Mouse (Mus musculus): ENCODE data around the gene Ppef1. TPM values are rescaled to one million over a fixed set of nuclear protein-coding genes. Genes with fewer than 3 reads are reported as not detected.

Ppef1 gene
- polyA plus RNA-seq, 1 experiment: 0.13 TPM

GRCm38 (mm10) chrX:160609849-160610248 lies 125.7 kb downstream of the Ppef1 start:
- WGBS: 50% methylated on average over 3 of the region's 3 CpGs
- Histone ChIP-seq H3K27me3 (ENCODE audit: control insufficient read depth, insufficient read depth, low read length) (no peaks in the 10 kb centered on the region), H3K4me3 (replicated peaks; ENCODE audit: insufficient read depth, low read depth, low read length) (no peak overlapping the region), H3K4me1 (ENCODE audit: control insufficient read depth, insufficient read depth, low read length) (no peaks in the 10 kb centered on the region), H3K27ac (ENCODE audit: insufficient read depth, low read length) (no peak overlapping the region)
- no peak for TF ChIP-seq POLR2A (IDR thresholded peaks at IDR 0.05; ENCODE audit: borderline replicate concordance, insufficient read depth, low read length)
- peak; percentile 44 for TF ChIP-seq CTCF (IDR thresholded peaks at IDR 0.05; ENCODE audit: borderline replicate concordance, insufficient read depth, low read depth, low read length)
- DNase-seq: no peak

GRCm38 (mm10) chrX:160603981-160604541 lies 131.5 kb downstream of the Ppef1 start:
- Histone ChIP-seq H3K4me1 (ENCODE audit: control insufficient read depth, insufficient read depth, low read length) (peaks cover 12% of the 10 kb centered on the region), H3K27ac (ENCODE audit: insufficient read depth, low read length) (no peak overlapping the region), H3K27me3 (ENCODE audit: control insufficient read depth, insufficient read depth, low read length) (no peaks in the 10 kb centered on the region), H3K4me3 (replicated peaks; ENCODE audit: insufficient read depth, low read depth, low read length) (no peak overlapping the region)
- no peak for TF ChIP-seq POLR2A (IDR thresholded peaks at IDR 0.05; ENCODE audit: borderline replicate concordance, insufficient read depth, low read length)
- no peak for TF ChIP-seq CTCF (IDR thresholded peaks at IDR 0.05; ENCODE audit: borderline replicate concordance, insufficient read depth, low read depth, low read length)
- 33% methylated on average over 6 of the region's 6 CpGs for WGBS
- peak in 1 of 2 experiments; percentile 44 for DNase-seq

- TF ChIP-seq CTCF (IDR thresholded peaks at IDR 0.05; ENCODE audit: borderline replicate concordance, insufficient read depth, low read depth, low read length) (no peak), POLR2A (IDR thresholded peaks at IDR 0.05; ENCODE audit: borderline replicate concordance, insufficient read depth, low read length) (no peak)
- Histone ChIP-seq H3K4me1 (ENCODE audit: control insufficient read depth, insufficient read depth, low read length) (peaks cover 20% of the 10 kb centered on the region), H3K27me3 (ENCODE audit: control insufficient read depth, insufficient read depth, low read length) (no peaks in the 10 kb centered on the region), H3K4me3 (replicated peaks; ENCODE audit: insufficient read depth, low read depth, low read length) (no peak overlapping the region), H3K27ac (ENCODE audit: insufficient read depth, low read length) (no peak overlapping the region)
- DNase-seq: no peak
- WGBS: 89% methylated on average over 2 of the region's 2 CpGs
These were observed 132.2 kb downstream of the Ppef1 start for GRCm38 (mm10) chrX:160603316-160603715.

- TF ChIP-seq POLR2A (IDR thresholded peaks at IDR 0.05; ENCODE audit: borderline replicate concordance, insufficient read depth, low read length) (no peak), CTCF (IDR thresholded peaks at IDR 0.05; ENCODE audit: borderline replicate concordance, insufficient read depth, low read depth, low read length) (no peak)
- Histone ChIP-seq H3K27me3 (ENCODE audit: control insufficient read depth, insufficient read depth, low read length) (no peaks in the 10 kb centered on the region), H3K4me1 (ENCODE audit: control insufficient read depth, insufficient read depth, low read length) (peaks cover 20% of the 10 kb centered on the region), H3K4me3 (replicated peaks; ENCODE audit: insufficient read depth, low read depth, low read length) (no peak overlapping the region), H3K27ac (ENCODE audit: insufficient read depth, low read length) (no peak overlapping the region)
- WGBS: 96% methylated on average over 1 of the region's 1 CpGs
- DNase-seq: no peak
These were observed 132.8 kb downstream of the Ppef1 start for GRCm38 (mm10) chrX:160602770-160603169.

- Histone ChIP-seq H3K27me3 (ENCODE audit: control insufficient read depth, insufficient read depth, low read length) (no peaks in the 10 kb centered on the region), H3K4me3 (replicated peaks; ENCODE audit: insufficient read depth, low read depth, low read length) (no peak overlapping the region), H3K27ac (ENCODE audit: insufficient read depth, low read length) (no peak overlapping the region), H3K4me1 (ENCODE audit: control insufficient read depth, insufficient read depth, low read length) (peaks cover 20% of the 10 kb centered on the region)
- no peak for DNase-seq
- WGBS: 12% methylated on average over 3 of the region's 3 CpGs
- TF ChIP-seq POLR2A (IDR thresholded peaks at IDR 0.05; ENCODE audit: borderline replicate concordance, insufficient read depth, low read length) (no peak), CTCF (IDR thresholded peaks at IDR 0.05; ENCODE audit: borderline replicate concordance, insufficient read depth, low read depth, low read length) (no peak)
These were observed 134.5 kb downstream of the Ppef1 start for GRCm38 (mm10) chrX:160601053-160601452.

GRCm38 (mm10) chrX:160598562-160599458 lies 136.8 kb downstream of the Ppef1 start:
- no peak overlapping the region for H3K4me3 ChIP-seq (replicated peaks; ENCODE audit: insufficient read depth, low read depth, low read length)
- WGBS: 16% methylated on average over 3 of the region's 3 CpGs
- DNase-seq: peak; percentile 21 to 36
- TF ChIP-seq POLR2A (IDR thresholded peaks at IDR 0.05; ENCODE audit: borderline replicate concordance, insufficient read depth, low read length): no peak
- TF ChIP-seq CTCF (IDR thresholded peaks at IDR 0.05; ENCODE audit: borderline replicate concordance, insufficient read depth, low read depth, low read length): no peak
- no peaks in the 10 kb centered on the region for H3K27me3 ChIP-seq (ENCODE audit: control insufficient read depth, insufficient read depth, low read length)
- no peak overlapping the region for H3K27ac ChIP-seq (ENCODE audit: insufficient read depth, low read length)
- peaks cover 16% of the 10 kb centered on the region for H3K4me1 ChIP-seq (ENCODE audit: control insufficient read depth, insufficient read depth, low read length)

GRCm38 (mm10) chrX:160598055-160598454 lies 137.5 kb downstream of the Ppef1 start:
- no peak overlapping the region for H3K27ac ChIP-seq (ENCODE audit: insufficient read depth, low read length)
- TF ChIP-seq CTCF (IDR thresholded peaks at IDR 0.05; ENCODE audit: borderline replicate concordance, insufficient read depth, low read depth, low read length): no peak
- TF ChIP-seq POLR2A (IDR thresholded peaks at IDR 0.05; ENCODE audit: borderline replicate concordance, insufficient read depth, low read length): no peak
- WGBS: 82% methylated on average over 2 of the region's 2 CpGs
- no peak for DNase-seq
- no peaks in the 10 kb centered on the region for H3K27me3 ChIP-seq (ENCODE audit: control insufficient read depth, insufficient read depth, low read length)
- H3K4me1 ChIP-seq (ENCODE audit: control insufficient read depth, insufficient read depth, low read length): peaks cover 15% of the 10 kb centered on the region
- no peak overlapping the region for H3K4me3 ChIP-seq (replicated peaks; ENCODE audit: insufficient read depth, low read depth, low read length)

GRCm38 (mm10) chrX:160592933-160593332 lies 142.6 kb downstream of the Ppef1 start:
- DNase-seq: no peak
- H3K4me3 ChIP-seq (replicated peaks; ENCODE audit: insufficient read depth, low read depth, low read length): no peak overlapping the region
- no peaks in the 10 kb centered on the region for H3K27me3 ChIP-seq (ENCODE audit: control insufficient read depth, insufficient read depth, low read length)
- no peak overlapping the region for H3K27ac ChIP-seq (ENCODE audit: insufficient read depth, low read length)
- 86% methylated on average over 6 of the region's 6 CpGs for WGBS
- TF ChIP-seq POLR2A (IDR thresholded peaks at IDR 0.05; ENCODE audit: borderline replicate concordance, insufficient read depth, low read length): no peak
- H3K4me1 ChIP-seq (ENCODE audit: control insufficient read depth, insufficient read depth, low read length): peaks cover 17% of the 10 kb centered on the region

Data from cerebellum, adult 2 months (tissue).